Mouse (Mus musculus): Measurements from ENCODE around the gene Plk1. TPM values are rescaled to one million over a fixed set of nuclear protein-coding genes. Genes with fewer than 3 reads are reported as not detected.

Plk1 gene
- polyA plus RNA-seq (2014; fragmentation: Nextera tagmentation; extraction: Ambion mirVana), result 191 and 197 TPM in 2 replicates

DNA sequence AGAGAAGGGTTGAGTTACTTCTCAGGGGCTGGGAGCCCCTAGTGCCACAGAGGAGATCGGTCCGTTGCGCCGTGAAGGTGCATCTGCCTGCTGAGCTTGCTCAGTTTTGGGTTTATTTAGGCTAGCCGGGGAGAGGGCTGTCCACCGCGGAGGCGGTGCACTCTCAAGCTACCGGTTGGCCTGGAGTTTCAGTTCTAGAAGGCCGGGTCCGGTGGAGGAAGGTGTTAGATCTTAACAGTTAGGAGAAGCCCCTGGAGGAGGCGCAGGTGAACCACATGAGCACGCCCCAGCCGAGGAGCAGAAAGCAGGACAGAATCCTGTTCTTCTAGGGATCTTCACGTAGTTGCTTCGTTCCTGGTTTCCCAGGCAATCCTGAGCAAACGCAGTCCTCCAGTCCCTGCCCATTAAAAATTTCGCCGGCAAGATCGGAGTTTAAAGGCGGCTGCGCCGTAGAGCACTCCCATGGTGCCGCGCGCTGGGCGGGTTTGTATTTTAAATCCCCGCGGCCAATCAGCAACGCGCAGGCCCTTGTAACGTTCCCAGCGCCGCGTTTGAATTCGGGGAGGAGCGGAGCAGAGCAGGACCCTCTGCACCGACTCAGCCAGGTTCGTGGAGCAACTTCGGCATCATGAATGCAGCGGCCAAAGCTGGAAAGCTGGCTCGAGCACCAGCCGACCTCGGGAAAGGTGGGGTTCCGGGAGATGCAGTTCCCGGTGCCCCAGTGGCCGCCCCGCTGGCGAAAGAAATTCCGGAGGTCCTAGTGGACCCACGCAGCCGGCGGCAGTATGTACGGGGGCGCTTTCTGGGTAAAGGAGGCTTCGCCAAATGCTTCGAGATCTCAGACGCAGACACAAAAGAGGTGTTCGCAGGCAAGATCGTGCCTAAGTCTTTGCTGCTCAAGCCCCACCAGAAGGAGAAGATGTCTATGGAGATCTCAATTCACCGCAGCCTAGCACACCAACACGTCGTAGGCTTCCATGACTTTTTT is at the start of gene Plk1:
TSS of gene Plk1 (plus strand) at position 525 of the 988 bp plus-strand sequence.
- H3K27me3 ChIP-seq (ENCODE audit: control insufficient read depth, insufficient read depth, low read length), result no peaks in the 10 kb centered on the region
- DNase-seq (ENCODE audit: low spot score) (peak; percentile 93), ATAC-seq (replicated peaks; ENCODE audit: low FRiP score) (peak; percentile 91)
- under 1% methylated on average over 63 of the region's 63 CpGs for WGBS
- peaks cover 10% of the 10 kb centered on the region for H3K4me1 ChIP-seq (replicated peaks; ENCODE audit: control insufficient read depth, insufficient read depth, low read length)
- H3K9ac ChIP-seq (ENCODE audit: low read length), result peak within 1 kb of the TSS; percentile 92
- peak within 1 kb of the TSS; percentile 87 for H3K4me2 ChIP-seq (ENCODE audit: low read depth, low read length, severe bottlenecking)
- peaks cover 7% of the 10 kb centered on the region; the same call in 1 of the 2 replicates for H3K36me3 ChIP-seq (ENCODE audit: control insufficient read depth, insufficient read depth, low read length)
- peak within 1 kb of the TSS; percentile 77 for H3K4me3 ChIP-seq (ENCODE audit: low read depth, low read length)
- H3K9me3 ChIP-seq (ENCODE audit: control insufficient read depth, low read length), result no peaks in the 10 kb centered on the region
- H3K27ac ChIP-seq (ENCODE audit: low read depth, low read length), result peak within 1 kb of the TSS; percentile 89

DNA sequence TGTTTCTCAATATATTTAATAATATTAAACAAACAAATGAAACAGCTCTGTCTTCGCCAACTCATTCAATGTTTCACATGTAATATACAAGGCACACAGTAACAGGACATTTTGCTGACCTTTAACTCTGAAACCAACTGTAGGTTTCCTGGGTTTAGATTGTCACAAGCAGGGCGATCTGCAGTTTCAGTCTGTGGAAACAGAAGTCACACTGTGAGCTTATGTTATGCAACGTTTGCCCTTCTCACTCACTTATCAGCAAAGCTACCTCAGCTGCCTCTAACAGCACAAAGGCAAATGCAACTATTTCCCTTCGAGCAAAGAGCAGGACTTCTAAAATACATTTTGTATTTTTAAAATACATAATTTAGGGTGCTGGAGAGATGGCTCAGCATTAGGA is 35.7 kb upstream of the Plk1 start:
- DNase-seq (ENCODE audit: low spot score), result no peak
- Histone ChIP-seq H3K27me3 (ENCODE audit: control insufficient read depth, insufficient read depth, low read length) (no peaks in the 10 kb centered on the region), H3K27ac (ENCODE audit: low read depth, low read length) (no peak overlapping the region), H3K4me2 (ENCODE audit: low read depth, low read length, severe bottlenecking) (no peak overlapping the region), H3K9ac (ENCODE audit: low read length) (no peak overlapping the region), H3K9me3 (ENCODE audit: control insufficient read depth, low read length) (no peaks in the 10 kb centered on the region), H3K4me1 (replicated peaks; ENCODE audit: control insufficient read depth, insufficient read depth, low read length) (no peaks in the 10 kb centered on the region), H3K4me3 (ENCODE audit: low read depth, low read length) (no peak overlapping the region), H3K36me3 (ENCODE audit: control insufficient read depth, insufficient read depth, low read length) (no peaks in the 10 kb centered on the region; the same call in 1 of the 2 replicates)
- no peak for ATAC-seq (replicated peaks; ENCODE audit: low FRiP score)
- 92% methylated on average over 4 of the region's 4 CpGs for WGBS

DNA sequence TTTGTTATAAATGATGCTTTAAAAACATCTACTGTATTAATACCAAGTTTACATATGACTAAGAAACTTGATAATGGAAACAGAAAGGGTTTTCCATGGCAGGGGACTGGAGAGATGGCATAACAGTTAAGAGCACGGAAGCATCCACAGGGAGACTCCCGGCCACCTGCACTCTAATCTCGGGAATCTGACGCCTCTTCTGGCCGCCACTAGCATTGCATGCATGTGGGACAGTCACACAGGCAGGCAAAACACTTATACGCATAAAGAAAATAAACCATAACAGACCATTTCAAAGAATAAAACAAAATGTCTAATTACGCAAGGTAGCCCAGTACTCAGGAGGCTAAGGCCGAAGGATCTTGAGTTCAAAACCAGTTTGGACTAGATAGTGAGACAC is 33.6 kb upstream of the Plk1 start:
- Histone ChIP-seq H3K27me3 (ENCODE audit: control insufficient read depth, insufficient read depth, low read length) (no peaks in the 10 kb centered on the region), H3K4me3 (ENCODE audit: low read depth, low read length) (no peak overlapping the region), H3K9me3 (ENCODE audit: control insufficient read depth, low read length) (no peaks in the 10 kb centered on the region), H3K27ac (ENCODE audit: low read depth, low read length) (no peak overlapping the region), H3K36me3 (ENCODE audit: control insufficient read depth, insufficient read depth, low read length) (no peaks in the 10 kb centered on the region; the same call in 1 of the 2 replicates), H3K9ac (ENCODE audit: low read length) (no peak overlapping the region), H3K4me1 (replicated peaks; ENCODE audit: control insufficient read depth, insufficient read depth, low read length) (no peaks in the 10 kb centered on the region), H3K4me2 (ENCODE audit: low read depth, low read length, severe bottlenecking) (no peak overlapping the region)
- 80% methylated on average over 8 of the region's 8 CpGs for WGBS
- no peak for ATAC-seq (replicated peaks; ENCODE audit: low FRiP score)
- peak; percentile 53 for DNase-seq (ENCODE audit: low spot score)

DNA sequence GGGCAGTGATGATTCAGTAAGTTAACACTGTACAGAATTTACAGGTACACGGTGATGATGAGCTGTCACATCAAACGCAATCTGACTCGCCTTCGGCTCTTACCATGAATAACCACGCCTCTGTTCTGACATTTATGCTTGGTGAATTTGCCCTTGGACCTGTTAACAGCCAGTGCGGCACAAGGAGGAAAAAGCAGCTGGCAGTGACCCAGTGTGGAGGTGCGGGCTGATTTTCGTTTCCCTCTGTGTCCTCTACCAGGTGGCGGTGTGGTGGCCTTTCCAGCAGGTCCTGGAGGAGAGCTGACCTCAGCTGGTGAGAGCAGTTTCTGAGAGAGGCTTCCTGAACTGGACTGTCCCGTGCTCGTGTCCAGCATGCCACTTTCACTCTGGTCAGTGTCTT is 32.3 kb upstream of the Plk1 start:
- 95% methylated on average over 11 of the region's 11 CpGs for WGBS
- Histone ChIP-seq H3K36me3 (ENCODE audit: control insufficient read depth, insufficient read depth, low read length) (no peaks in the 10 kb centered on the region), H3K27me3 (ENCODE audit: control insufficient read depth, insufficient read depth, low read length) (no peaks in the 10 kb centered on the region), H3K4me2 (ENCODE audit: low read depth, low read length, severe bottlenecking) (no peak overlapping the region), H3K27ac (ENCODE audit: low read depth, low read length) (no peak overlapping the region), H3K9ac (ENCODE audit: low read length) (no peak overlapping the region), H3K4me1 (replicated peaks; ENCODE audit: control insufficient read depth, insufficient read depth, low read length) (no peaks in the 10 kb centered on the region), H3K9me3 (ENCODE audit: control insufficient read depth, low read length) (no peaks in the 10 kb centered on the region), H3K4me3 (ENCODE audit: low read depth, low read length) (no peak overlapping the region)
- ATAC-seq (replicated peaks; ENCODE audit: low FRiP score), result no peak
- no peak for DNase-seq (ENCODE audit: low spot score)

DNA sequence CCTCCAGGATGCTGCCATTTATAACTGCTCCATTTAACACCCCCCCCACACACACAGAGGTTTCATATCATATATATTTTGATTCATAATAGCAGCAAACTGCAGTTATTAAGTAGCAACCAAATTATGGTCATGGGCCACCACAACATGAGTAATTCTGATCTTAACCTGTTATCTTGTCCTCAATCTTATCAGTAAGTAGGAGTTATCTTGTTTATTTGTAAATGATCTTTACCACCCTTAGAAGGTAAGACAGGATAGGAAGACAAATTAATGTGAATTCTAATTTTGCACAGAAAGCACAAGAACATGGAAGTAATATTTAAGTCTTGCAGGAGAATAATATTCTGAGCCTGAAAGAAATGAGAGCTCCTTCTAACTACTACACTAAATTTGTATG is 27.4 kb upstream of the Plk1 start:
- Histone ChIP-seq H3K27ac (ENCODE audit: low read depth, low read length) (no peak overlapping the region), H3K4me3 (ENCODE audit: low read depth, low read length) (peak overlapping the region; percentile 86), H3K4me1 (replicated peaks; ENCODE audit: control insufficient read depth, insufficient read depth, low read length) (no peaks in the 10 kb centered on the region; the same call in 1 of the 2 replicates), H3K9ac (ENCODE audit: low read length) (peak overlapping the region; percentile 87), H3K27me3 (ENCODE audit: control insufficient read depth, insufficient read depth, low read length) (no peaks in the 10 kb centered on the region), H3K4me2 (ENCODE audit: low read depth, low read length, severe bottlenecking) (peak overlapping the region; percentile 80), H3K36me3 (ENCODE audit: control insufficient read depth, insufficient read depth, low read length) (peaks cover 2% of the 10 kb centered on the region; the same call in 1 of the 2 replicates), H3K9me3 (ENCODE audit: control insufficient read depth, low read length) (no peaks in the 10 kb centered on the region)
- DNase-seq (ENCODE audit: low spot score), result no peak
- no peak for ATAC-seq (replicated peaks; ENCODE audit: low FRiP score)

DNA sequence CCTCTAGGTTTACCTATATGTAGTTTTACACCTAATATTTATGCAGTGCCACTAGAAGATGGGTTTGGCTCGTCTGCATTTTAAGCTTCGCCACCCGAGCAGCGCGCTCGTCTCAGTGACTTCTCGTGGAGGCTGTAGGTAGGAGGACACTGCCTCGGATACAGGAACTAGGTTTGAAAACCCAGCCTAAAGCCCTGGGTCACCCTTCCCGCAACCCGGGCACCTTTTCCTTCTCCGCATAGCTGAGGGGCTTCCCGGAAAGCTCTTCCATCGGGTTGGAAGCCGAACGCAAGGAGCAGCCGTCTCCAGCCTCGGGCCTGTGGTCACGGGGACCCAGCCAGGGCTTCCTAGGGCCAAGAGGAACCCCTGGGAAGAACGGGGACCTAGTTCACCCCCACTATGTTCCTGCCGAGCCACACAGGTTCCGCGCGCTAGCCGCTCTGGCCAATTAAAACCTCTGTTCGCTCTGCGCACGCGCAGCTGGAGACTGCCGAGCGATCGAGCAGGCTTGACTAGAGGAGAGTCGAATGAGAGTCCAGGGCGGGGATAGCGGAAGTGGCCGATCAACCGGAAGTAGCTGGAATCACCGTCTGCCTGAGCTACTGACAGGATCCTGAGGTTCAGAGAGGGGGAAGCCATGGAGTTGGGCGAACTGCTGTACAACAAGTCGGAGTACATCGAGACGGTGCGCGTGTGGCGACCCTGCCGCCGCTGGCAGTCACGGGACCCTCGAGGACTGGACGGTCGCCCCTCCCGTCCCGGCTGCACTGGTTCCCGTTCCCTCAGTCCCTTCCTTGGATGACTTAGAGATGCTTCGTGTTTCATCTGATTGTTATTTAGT is 26.5 kb upstream of the Plk1 start, which contains the start of the genes Palb2 and Dctn5:
TSS of gene Palb2 (minus strand) at position 489 of the 841 bp plus-strand sequence.
TSS of gene Dctn5 (plus strand) at position 545 of the 841 bp plus-strand sequence.
- under 1% methylated on average over 54 of the region's 54 CpGs for WGBS
- Histone ChIP-seq H3K27me3 (ENCODE audit: control insufficient read depth, insufficient read depth, low read length) (no peaks in the 10 kb centered on the region), H3K9ac (ENCODE audit: low read length) (peak within 1 kb of the TSS; percentile 87), H3K4me2 (ENCODE audit: low read depth, low read length, severe bottlenecking) (peak within 1 kb of the TSS; percentile 80), H3K27ac (ENCODE audit: low read depth, low read length) (no peak within 1 kb of the TSS), H3K4me1 (replicated peaks; ENCODE audit: control insufficient read depth, insufficient read depth, low read length) (no peaks in the 10 kb centered on the region; the same call in 1 of the 2 replicates), H3K9me3 (ENCODE audit: control insufficient read depth, low read length) (no peaks in the 10 kb centered on the region), H3K4me3 (ENCODE audit: low read depth, low read length) (peak within 1 kb of the TSS; percentile 86), H3K36me3 (ENCODE audit: control insufficient read depth, insufficient read depth, low read length) (peaks cover 2% of the 10 kb centered on the region; the same call in 1 of the 2 replicates)
- ATAC-seq (replicated peaks; ENCODE audit: low FRiP score), result peak; percentile 97
- DNase-seq (ENCODE audit: low spot score), result peak; percentile 98

DNA sequence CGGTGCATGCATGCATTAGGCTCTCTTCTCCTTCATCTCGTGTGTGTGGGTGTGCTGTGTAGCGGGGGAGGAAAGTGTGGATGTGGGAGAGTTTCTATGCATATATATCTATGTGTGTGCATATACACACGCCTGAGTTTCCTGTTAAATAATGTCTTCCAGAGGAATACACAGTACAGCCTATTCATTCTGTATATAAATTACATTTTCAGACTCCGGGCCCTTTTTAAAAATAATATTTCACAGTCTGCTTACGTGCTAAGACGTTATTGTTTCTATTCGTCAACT is 26.0 kb upstream of the Plk1 start:
- ATAC-seq (replicated peaks; ENCODE audit: low FRiP score), result no peak
- H3K27ac ChIP-seq (ENCODE audit: low read depth, low read length), result no peak overlapping the region
- 21% methylated on average over 8 of the region's 8 CpGs for WGBS
- H3K9me3 ChIP-seq (ENCODE audit: control insufficient read depth, low read length), result no peaks in the 10 kb centered on the region
- peak overlapping the region; percentile 68 for H3K4me2 ChIP-seq (ENCODE audit: low read depth, low read length, severe bottlenecking)
- H3K4me3 ChIP-seq (ENCODE audit: low read depth, low read length), result peak overlapping the region; percentile 86
- DNase-seq (ENCODE audit: low spot score), result no peak
- H3K27me3 ChIP-seq (ENCODE audit: control insufficient read depth, insufficient read depth, low read length), result no peaks in the 10 kb centered on the region
- H3K4me1 ChIP-seq (replicated peaks; ENCODE audit: control insufficient read depth, insufficient read depth, low read length), result no peaks in the 10 kb centered on the region; the same call in 1 of the 2 replicates
- peaks cover 2% of the 10 kb centered on the region; the same call in 1 of the 2 replicates for H3K36me3 ChIP-seq (ENCODE audit: control insufficient read depth, insufficient read depth, low read length)
- H3K9ac ChIP-seq (ENCODE audit: low read length), result peak overlapping the region; percentile 87

DNA sequence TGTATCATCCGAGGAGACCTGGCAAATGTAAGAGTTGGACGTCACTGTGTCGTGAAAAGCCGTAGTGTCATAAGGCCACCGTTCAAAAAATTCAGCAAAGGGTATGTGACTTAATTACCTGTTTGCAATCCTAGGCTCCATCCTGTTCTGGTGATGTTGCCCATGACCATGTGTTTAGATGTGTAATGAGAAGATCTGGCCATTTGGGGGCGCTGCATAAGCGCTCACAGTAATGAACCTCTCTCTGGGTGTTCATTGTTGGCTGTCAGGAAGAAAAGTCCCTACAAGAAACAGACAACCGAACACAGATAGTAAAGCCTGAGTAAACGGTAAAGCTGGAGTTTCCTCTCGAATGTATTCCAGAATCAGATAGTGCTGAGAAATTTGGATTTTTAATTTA is 24.2 kb upstream of the Plk1 start:
- no peaks in the 10 kb centered on the region for H3K9me3 ChIP-seq (ENCODE audit: control insufficient read depth, low read length)
- peaks cover 2% of the 10 kb centered on the region; the same call in 1 of the 2 replicates for H3K36me3 ChIP-seq (ENCODE audit: control insufficient read depth, insufficient read depth, low read length)
- 73% methylated on average over 10 of the region's 10 CpGs for WGBS
- DNase-seq (ENCODE audit: low spot score) (no peak), ATAC-seq (replicated peaks; ENCODE audit: low FRiP score) (no peak)
- no peak overlapping the region for H3K9ac ChIP-seq (ENCODE audit: low read length)
- H3K27me3 ChIP-seq (ENCODE audit: control insufficient read depth, insufficient read depth, low read length), result no peaks in the 10 kb centered on the region
- H3K27ac ChIP-seq (ENCODE audit: low read depth, low read length), result no peak overlapping the region
- H3K4me2 ChIP-seq (ENCODE audit: low read depth, low read length, severe bottlenecking), result no peak overlapping the region
- H3K4me3 ChIP-seq (ENCODE audit: low read depth, low read length), result no peak overlapping the region
- H3K4me1 ChIP-seq (replicated peaks; ENCODE audit: control insufficient read depth, insufficient read depth, low read length), result no peaks in the 10 kb centered on the region; the same call in 1 of the 2 replicates
